ENCODE assay signal across 8 mouse cellular contexts in the genomic region with DNA sequence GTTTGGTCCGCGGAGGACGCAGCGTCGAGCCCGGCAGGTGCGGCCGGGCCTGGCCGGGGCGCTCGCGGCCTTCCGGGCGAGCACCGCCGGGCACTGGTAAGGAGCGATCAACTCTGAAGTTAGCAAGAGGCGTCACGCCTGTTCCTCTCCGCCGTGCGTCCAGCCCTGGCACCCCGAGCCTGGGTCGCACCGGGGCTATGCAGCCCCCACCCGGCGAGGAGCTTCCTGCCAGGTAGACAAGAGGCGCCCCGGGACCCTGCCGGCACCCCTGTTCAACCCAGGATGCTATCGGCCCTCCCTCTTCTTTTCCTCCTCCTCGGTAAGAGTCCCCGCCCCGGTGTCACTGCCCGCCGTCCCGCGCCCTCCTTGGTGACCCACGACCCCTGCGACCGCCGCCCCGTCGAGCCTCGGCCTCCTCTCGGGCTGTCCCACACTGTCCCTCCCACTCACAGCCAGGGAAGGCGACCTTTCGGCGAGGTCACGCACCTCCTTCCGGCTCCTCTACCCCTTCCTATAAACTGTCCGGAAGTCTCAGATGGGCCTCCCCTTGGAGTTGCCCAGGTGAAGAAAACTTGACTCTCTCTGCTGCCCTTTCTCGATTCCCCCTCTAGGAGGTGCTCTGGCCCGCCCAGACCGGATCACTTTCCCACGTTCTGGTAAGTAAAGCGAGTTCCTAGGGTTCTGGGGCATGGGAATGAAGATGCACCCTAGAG. TPM values are rescaled to one million over a fixed set of nuclear protein-coding genes. Genes with fewer than 3 reads are reported as not detected.
DNase-seq lines count a peak whose midpoint lies in the region; ATAC-seq lines count a peak whose summit lies in the region.

No protein-coding gene starts in this region.

- WGBS in neural tube, embryonic 12.5 days = under 1% methylated on average over 55 of the region's 57 CpGs

- H3K27me3 ChIP-seq in neural tube, embryonic 12.5 days (replicated peaks) = no peaks in the 10 kb centered on the region

- H3K4me3 ChIP-seq in neural tube, embryonic 12.5 days = peak overlapping the region; percentile 78

- H3K9ac ChIP-seq in neural tube, embryonic 12.5 days = peak overlapping the region; percentile 78

- peak; percentile 87 for DNase-seq in CD4-positive, CD25-positive, alpha-beta regulatory T cell, adult 2 months (ENCODE audit: low read depth, low spot score)
- peak; percentile 43 to 60 for DNase-seq in adrenal gland, adult 18-20 months (ENCODE audit: low spot score in 2 of 2)
- DNase-seq in embryo, embryonic 11 days = peak; percentile 84
- DNase-seq in heart, adult 18-20 months = peak; percentile 72 to 75
- DNase-seq in kidney, adult 18-20 months = peak; percentile 80
- DNase-seq in lung, adult 18-20 months = peak; percentile 87 to 89
- DNase-seq in thymus, adult 18-20 months = peak; percentile 71 to 82

- H3K36me3 ChIP-seq in neural tube, embryonic 12.5 days = peaks cover 22% of the 10 kb centered on the region

- no peaks in the 10 kb centered on the region for H3K4me1 ChIP-seq in neural tube, embryonic 12.5 days

- peak overlapping the region; percentile 91 for H3K4me2 ChIP-seq in neural tube, embryonic 12.5 days (replicated peaks)

- H3K9me3 ChIP-seq in neural tube, embryonic 12.5 days = no peaks in the 10 kb centered on the region

- peak; percentile 77 for ATAC-seq in neural tube, embryonic 12.5 days (ENCODE audit: low FRiP score, low read depth)

- no peak overlapping the region for H3K27ac ChIP-seq in neural tube, embryonic 12.5 days

RNA-seq across cellular contexts. Expression of a gene that starts 0.5 kb away (rescaled TPM):
- 100 to 1,000 TPM in 1 of 2 experiments, 10 to 100 TPM in 1; 95.4 to 119 TPM for total RNA-seq in adrenal gland, adult 18-20 months (2021)
- total RNA-seq in heart, adult 18-20 months (2021) = 10 to 100 TPM; 40.0 to 47.8 TPM
- polyA plus RNA-seq in neural tube, embryonic 12.5 days (2016; fragmentation: Nextera tagmentation; extraction: Ambion mirVana) = 34.9 and 37.5 TPM in 2 replicates

RNA-seq across cellular contexts. Expression of a gene that starts 11.5 kb away (rescaled TPM):
- total RNA-seq in adrenal gland, adult 18-20 months (2021) = 1 to 10 TPM in 1 of 2 experiments, under 1 TPM in 1; 0.26 to 1.1 TPM
- total RNA-seq in heart, adult 18-20 months (2021) = not detected
- 40.0 and 41.4 TPM in 2 replicates for polyA plus RNA-seq in neural tube, embryonic 12.5 days (2016; fragmentation: Nextera tagmentation; extraction: Ambion mirVana)

RNA-seq across cellular contexts. Expression of a gene that starts 33.0 kb away (rescaled TPM):
- total RNA-seq in adrenal gland, adult 18-20 months (2021) = 10 to 100 TPM; 26.4 to 38.4 TPM
- total RNA-seq in heart, adult 18-20 months (2021) = 10 to 100 TPM; 12.4 to 15.3 TPM
- 79.5 and 81.0 TPM in 2 replicates for polyA plus RNA-seq in neural tube, embryonic 12.5 days (2016; fragmentation: Nextera tagmentation; extraction: Ambion mirVana)

RNA-seq across cellular contexts. Expression of a gene that starts 37.7 kb away (rescaled TPM):
- total RNA-seq in adrenal gland, adult 18-20 months (2021) = 100 to 1,000 TPM; 180 to 210 TPM
- 100 to 1,000 TPM; 122 to 150 TPM for total RNA-seq in heart, adult 18-20 months (2021)
- 250 and 276 TPM in 2 replicates for polyA plus RNA-seq in neural tube, embryonic 12.5 days (2016; fragmentation: Nextera tagmentation; extraction: Ambion mirVana)

RNA-seq across cellular contexts. Expression of a gene that starts 46.9 kb away (rescaled TPM):
- 1 to 10 TPM; 3.1 to 4.5 TPM for total RNA-seq in adrenal gland, adult 18-20 months (2021)
- total RNA-seq in heart, adult 18-20 months (2021) = 1 to 10 TPM; 4.8 to 6.5 TPM
- polyA plus RNA-seq in neural tube, embryonic 12.5 days (2016; fragmentation: Nextera tagmentation; extraction: Ambion mirVana) = 5.6 and 5.7 TPM in 2 replicates
